Mouse (Mus musculus) MEL (cell line): ENCODE data around the gene Fasn. TPM values are rescaled to one million over a fixed set of nuclear protein-coding genes. Genes with fewer than 3 reads are reported as not detected.

Experiments
- DNase-seq: peaks from one replicate; pipeline ENCODE4 v3.0.0; 2011; ENCODE audit warnings: low read depth, low spot score
- H3K27ac ChIP-seq: 2 replicates; pipeline ENCODE4 v1.5.1; 2012; ENCODE audit warnings: low read depth, mild to moderate bottlenecking, control low read depth, low read length, moderate library complexity; ENCODE audit not compliant: control insufficient read depth
- H3K27me3 ChIP-seq, 2 experiments: fragments of 150-350 bp in 1 of 2; sonication (generic) in 1 of 2; 2 replicates each; pipeline ENCODE4 v1.6.1; 2012; ENCODE audit warnings: low read length in 2 of 2, mild to moderate bottlenecking in 2 of 2, improper control_type of control experiment in 1 of 2, moderate library complexity in 1 of 2; ENCODE audit not compliant: insufficient read depth in 2 of 2, control insufficient read depth in 1 of 2
- H3K36me3 ChIP-seq, 2 experiments: 2 replicates each; pipeline ENCODE4 v1.6.1; 2012 to 2014; ENCODE audit warnings: low read length in 2 of 2, improper control_type of control experiment in 1 of 2, inconsistent platforms in 1 of 2, mild to moderate bottlenecking in 1 of 2; ENCODE audit not compliant: insufficient read depth in 2 of 2, control insufficient read depth in 1 of 2
- H3K4me1 ChIP-seq, 2 experiments: fragments of 150-350 bp in 1 of 2; sonication (generic) in 1 of 2; 2 replicates each; pipeline ENCODE4 v1.6.1; 2012; ENCODE audit warnings: low read length in 2 of 2, improper control_type of control experiment in 1 of 2, mild to moderate bottlenecking in 1 of 2; ENCODE audit not compliant: insufficient read depth in 2 of 2, control insufficient read depth in 1 of 2
- H3K4me3 ChIP-seq, 2 experiments: fragments of 150-350 bp in 1 of 2; sonication (generic) in 1 of 2; 2 replicates each; pipeline ENCODE4 v1.5.1; 2012; ENCODE audit warnings: low read depth in 2 of 2, low read length in 2 of 2, mild to moderate bottlenecking in 2 of 2, moderate library complexity in 2 of 2, control low read depth in 1 of 2, improper control_type of control experiment in 1 of 2; ENCODE audit not compliant: control insufficient read depth in 1 of 2, insufficient read depth in 1 of 2
- H3K79me2 ChIP-seq: 2 replicates; pipeline ENCODE4 v1.6.1; 2012; ENCODE audit warnings: mild to moderate bottlenecking, low read length, moderate library complexity; ENCODE audit not compliant: control insufficient read depth, poor library complexity, insufficient read depth
- H3K9ac ChIP-seq: 2 replicates; pipeline ENCODE4 v1.6.1; 2012; ENCODE audit warnings: low read depth, mild to moderate bottlenecking, control low read depth, low read length, moderate library complexity; ENCODE audit not compliant: control insufficient read depth, poor library complexity, severe bottlenecking
- H3K9me3 ChIP-seq: fragments of 150-350 bp; sonication (generic); replicated peaks from 2 replicates; pipeline ENCODE4 v1.6.1; 2012; ENCODE audit warnings: mild to moderate bottlenecking, low read length, improper control_type of control experiment, moderate library complexity; ENCODE audit not compliant: insufficient read depth
- CTCF ChIP-seq, 3 experiments: IDR thresholded peaks in 2 of 3; conservative IDR thresholded peaks in 1 of 3; 2 replicates each; pipeline ENCODE4 v1.5.1; 2011 to 2012; ENCODE audit warnings: low read length in 3 of 3, low read depth in 2 of 3, mild to moderate bottlenecking in 2 of 3, improper control_type of control experiment in 1 of 3, inconsistent platforms in 1 of 3, mixed read lengths in 1 of 3, moderate library complexity in 1 of 3; ENCODE audit not compliant: control insufficient read depth in 1 of 3, insufficient read depth in 1 of 3, poor library complexity in 1 of 3, severe bottlenecking in 1 of 3
- HCFC1 ChIP-seq: IDR thresholded peaks from 2 replicates; pipeline ENCODE4 v1.6.1; 2012; ENCODE audit warnings: low read depth, mild to moderate bottlenecking, inconsistent platforms, low read length, improper control_type of control experiment, moderate library complexity
- JUND ChIP-seq: IDR thresholded peaks from 2 replicates; pipeline ENCODE4 v1.6.1; 2011; ENCODE audit warnings: low read depth, mild to moderate bottlenecking, improper control_type of control experiment, low read length
- KAT2A ChIP-seq: conservative IDR thresholded peaks from 2 replicates; pipeline ENCODE4 v1.6.1; 2012; ENCODE audit warnings: low read depth, low read length, improper control_type of control experiment, inconsistent platforms
- MAFK ChIP-seq: IDR thresholded peaks from 2 replicates; pipeline ENCODE4 v1.6.1; 2011; ENCODE audit warnings: low read depth, mild to moderate bottlenecking, low read length, improper control_type of control experiment, borderline replicate concordance
- MAX ChIP-seq: IDR thresholded peaks from 2 replicates; pipeline ENCODE4 v1.6.1; 2011; ENCODE audit warnings: low read length, improper control_type of control experiment
- MAZ ChIP-seq: IDR thresholded peaks from 2 replicates; pipeline ENCODE4 v1.6.1; 2012; ENCODE audit warnings: low read depth, mild to moderate bottlenecking, inconsistent platforms, low read length, improper control_type of control experiment
- MEF2A ChIP-seq: IDR thresholded peaks from 2 replicates; pipeline ENCODE4 v1.6.1; 2014; ENCODE audit warnings: low read depth, mild to moderate bottlenecking, inconsistent platforms, low read length, improper control_type of control experiment; ENCODE audit not compliant: poor library complexity, insufficient replicate concordance, severe bottlenecking; ENCODE audit errors: extremely low read depth
- MYB ChIP-seq: IDR thresholded peaks from 2 replicates; pipeline ENCODE4 v1.6.1; 2011; ENCODE audit warnings: mild to moderate bottlenecking, low read depth, low read length, improper control_type of control experiment
- MYC ChIP-seq: IDR thresholded peaks from 2 replicates; pipeline ENCODE4 v1.6.1; 2011; ENCODE audit warnings: low read depth, mild to moderate bottlenecking, low read length, improper control_type of control experiment, moderate library complexity
- NELFE ChIP-seq: IDR thresholded peaks from 2 replicates; pipeline ENCODE4 v1.6.1; 2011; ENCODE audit warnings: low read depth, low read length, improper control_type of control experiment
- POLR2A ChIP-seq, 2 experiments: IDR thresholded peaks; 2 replicates each; pipeline ENCODE4 v1.6.1; 2011 to 2012; ENCODE audit warnings: low read length in 2 of 2, mild to moderate bottlenecking in 2 of 2, control low read depth in 1 of 2, improper control_type of control experiment in 1 of 2, low read depth in 1 of 2, moderate library complexity in 1 of 2; ENCODE audit not compliant: control insufficient read depth in 1 of 2, insufficient read depth in 1 of 2, poor library complexity in 1 of 2
- POLR2AphosphoS2 ChIP-seq: IDR thresholded peaks from 2 replicates; pipeline ENCODE4 v1.6.1; 2011; ENCODE audit warnings: low read length, improper control_type of control experiment
- RCOR1 ChIP-seq: IDR thresholded peaks from 2 replicates; pipeline ENCODE4 v1.6.1; 2012; ENCODE audit warnings: low read depth, mild to moderate bottlenecking, inconsistent platforms, low read length, improper control_type of control experiment
- SIN3A ChIP-seq: IDR thresholded peaks from 2 replicates; pipeline ENCODE4 v1.6.1; 2012; ENCODE audit warnings: low read length, improper control_type of control experiment, inconsistent platforms
- TBP ChIP-seq: IDR thresholded peaks from 2 replicates; pipeline ENCODE4 v1.8.0; 2011; ENCODE audit warnings: low read depth, low read length, improper control_type of control experiment
- UBTF ChIP-seq: IDR thresholded peaks from 2 replicates; pipeline ENCODE4 v1.6.1; 2012; ENCODE audit warnings: low read depth, mild to moderate bottlenecking, inconsistent platforms, low read length, improper control_type of control experiment, moderate library complexity, borderline replicate concordance; ENCODE audit not compliant: insufficient read depth
- USF2 ChIP-seq, 2 experiments: IDR thresholded peaks; 2 replicates each; pipeline ENCODE4 v1.6.1; 2011 to 2012; ENCODE audit warnings: improper control_type of control experiment in 2 of 2, low read length in 2 of 2, borderline replicate concordance in 1 of 2, inconsistent platforms in 1 of 2, low read depth in 1 of 2, mild to moderate bottlenecking in 1 of 2; ENCODE audit not compliant: insufficient read depth in 1 of 2
- ZKSCAN1 ChIP-seq: IDR thresholded peaks from 2 replicates; pipeline ENCODE4 v1.6.1; 2012; ENCODE audit warnings: low read depth, mild to moderate bottlenecking, inconsistent platforms, low read length, improper control_type of control experiment, moderate library complexity
- ZMIZ1 ChIP-seq: IDR thresholded peaks from 2 replicates; pipeline ENCODE4 v1.6.1; 2012; ENCODE audit warnings: low read depth, mild to moderate bottlenecking, inconsistent platforms, low read length, improper control_type of control experiment, moderate library complexity
- ZNF384 ChIP-seq: IDR thresholded peaks from 2 replicates; pipeline ENCODE4 v1.6.1; 2012; ENCODE audit warnings: low read depth, mild to moderate bottlenecking, inconsistent platforms, low read length, improper control_type of control experiment
- polyA plus RNA-seq, 2 experiments: library from polyadenylated mRNA; stranded (reverse) in 1 of 2; unstranded in 1 of 2; fragments of >175 nt in 1 of 2; fragments of >200 nt in 1 of 2; gene quantifications; 2 replicates each; pipeline versions ENCODE4 v1.2.1 to v1.2.4; 2012; ENCODE audit warnings: low replicate concordance in 2 of 2, low read depth in 1 of 2; ENCODE audit not compliant: insufficient read length in 2 of 2, insufficient read depth in 1 of 2, missing spikeins in 1 of 2
- total RNA-seq: library from RNA; depleted of rRNA; stranded (reverse); fragments of 300-350 nt; gene quantifications from 2 replicates; pipeline ENCODE4 v1.2.3, GENCODE M21; 2012

Gene Fasn
- total and polyA plus RNA-seq, 3 experiments = 256 to 342 (median 313) TPM

DNA sequence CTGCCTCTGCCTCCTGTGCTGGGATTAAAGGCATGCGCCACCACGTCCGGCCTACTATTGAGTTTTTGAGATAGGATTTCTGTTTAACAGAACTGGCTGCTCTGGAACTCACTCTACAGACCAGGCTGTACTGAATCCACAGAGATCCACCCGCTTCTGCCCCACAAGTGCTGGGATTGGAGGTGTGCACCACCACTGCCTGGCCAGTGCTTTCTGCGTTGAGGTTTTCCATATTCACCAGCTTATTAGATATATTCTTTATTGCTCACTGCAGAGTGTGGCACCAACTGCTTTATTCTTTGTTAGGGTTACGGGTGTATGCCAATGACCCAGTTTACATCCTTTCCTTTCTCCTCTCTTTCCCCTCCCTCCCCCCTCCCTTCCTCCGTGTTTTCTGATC, 20.1 kb downstream of the Fasn start:
- Histone ChIP-seq H3K27ac (no peak overlapping the region), H3K36me3 (peaks cover 4 to 5% of the 10 kb centered on the region in 2 experiments; a peak in 3 of 4 replicates), H3K9ac (no peak overlapping the region), H3K27me3 (no peaks in the 10 kb centered on the region), H3K4me1 (peaks cover 3 to 5% of the 10 kb centered on the region in 2 experiments; a peak in 3 of 4 replicates), H3K4me3 (no peak overlapping the region), H3K9me3 (no peaks in the 10 kb centered on the region), H3K79me2 (no peaks in the 10 kb centered on the region)
- no peak for DNase-seq
- TF ChIP-seq USF2 (IDR thresholded peaks at IDR 0.05; ENCODE audit: borderline replicate concordance in 1 of 2, insufficient read depth in 1 of 2, low read depth in 1 of 2, low read length in 2 of 2) = no peak
- no peak for TF ChIP-seq MEF2A
- TF ChIP-seq MYB = no peak
- TF ChIP-seq POLR2AphosphoS2 = peak; percentile 20; the same call in 1 of the 2 replicates
- no peak for TF ChIP-seq MAFK
- no peak for TF ChIP-seq CTCF (IDR thresholded peaks at IDR 0.05 in 2 of 3, conservative IDR thresholded peaks at IDR 0.05 in 1 of 3; ENCODE audit: control insufficient read depth in 1 of 3, insufficient read depth in 1 of 3, low read depth in 2 of 3, low read length in 3 of 3, poor library complexity in 1 of 3, severe bottlenecking in 1 of 3)
- no peak for TF ChIP-seq HCFC1
- TF ChIP-seq JUND = no peak
- no peak for TF ChIP-seq UBTF
- no peak for TF ChIP-seq MAX
- no peak for TF ChIP-seq ZKSCAN1
- TF ChIP-seq MYC = no peak
- TF ChIP-seq ZMIZ1 = 0 out of 2 replicates have a peak, but pooled peaks have one; percentile 27
- TF ChIP-seq TBP = no peak
- no peak for TF ChIP-seq SIN3A
- no peak for TF ChIP-seq NELFE
- no peak for TF ChIP-seq RCOR1
- peak in 1 of 2 experiments; percentile 43; a peak in 1 of 4 replicates for TF ChIP-seq POLR2A (IDR thresholded peaks at IDR 0.05; ENCODE audit: control insufficient read depth in 1 of 2, insufficient read depth in 1 of 2, low read depth in 1 of 2, low read length in 2 of 2, poor library complexity in 1 of 2)
- no peak for TF ChIP-seq KAT2A
- TF ChIP-seq MAZ = no peak
- no peak for TF ChIP-seq ZNF384
